8 mouse cellular contexts compared by ENCODE assay signal in the genomic region with DNA sequence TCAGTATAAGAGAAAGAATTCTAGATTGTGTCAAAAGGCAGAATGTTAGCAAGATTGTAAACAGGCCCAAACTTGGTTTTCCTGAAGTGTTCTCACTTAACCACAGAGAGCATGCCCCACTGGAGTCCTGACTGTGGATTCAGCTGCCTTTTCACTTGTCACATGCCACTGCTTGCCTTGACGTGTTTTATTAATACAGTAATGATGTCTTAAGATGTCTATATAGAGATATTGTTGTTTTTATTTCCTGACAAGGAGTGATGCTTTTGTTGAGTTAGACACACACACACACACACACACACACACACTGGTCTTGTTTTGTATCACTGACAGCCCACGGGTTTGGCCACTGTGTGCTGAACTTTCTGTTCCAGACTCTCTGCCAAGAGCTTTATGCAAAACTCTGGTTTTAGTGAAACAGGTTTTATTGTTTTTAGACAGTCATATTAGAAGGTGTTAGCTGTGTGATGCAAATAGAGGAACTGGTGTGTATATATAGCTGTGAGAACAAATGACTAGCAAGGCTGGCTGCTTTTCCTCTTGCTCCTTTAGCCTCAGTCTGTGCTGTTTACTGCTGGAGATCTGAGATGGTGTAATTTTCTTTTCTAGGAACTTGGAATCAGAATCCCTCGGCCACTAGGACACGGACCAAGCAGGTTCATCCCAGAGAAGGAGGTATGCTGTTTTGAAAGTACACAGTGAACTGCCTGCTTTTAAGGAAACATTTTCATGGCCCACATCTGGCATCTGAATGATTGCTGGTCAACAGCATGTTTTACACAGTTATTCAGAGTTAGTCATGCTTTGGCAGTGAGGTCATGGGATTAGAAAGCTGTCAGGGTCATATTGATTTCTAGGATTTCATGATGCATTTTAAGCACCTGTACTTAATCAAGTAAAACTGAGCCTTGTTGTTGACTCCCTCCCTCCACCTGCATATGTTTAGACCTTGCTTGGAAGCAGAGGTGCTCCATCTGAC.
A peak's percentile ranks its signal among the peaks of the same experiment; 100 is the strongest.
DNase-seq lines count a peak whose midpoint lies in the region; ATAC-seq lines count a peak whose summit lies in the region.

No protein-coding gene starts in this region.

- no peaks in the 10 kb centered on the region for H3K9me3 ChIP-seq in heart, embryonic 13.5 days
- no peaks in the 10 kb centered on the region for H3K9me3 ChIP-seq in midbrain, embryonic 14.5 days (ENCODE audit: control insufficient read depth, low read length)

- H3K4me2 ChIP-seq in heart, embryonic 13.5 days = no peak overlapping the region
- H3K4me2 ChIP-seq in midbrain, embryonic 14.5 days (ENCODE audit: low read length) = no peak overlapping the region

- DNase-seq in embryo, embryonic 10.5 days (ENCODE audit: low spot score) = peak; percentile 36
- DNase-seq in embryo, embryonic 9.5 days (ENCODE audit: extremely low spot score) = no peak
- DNase-seq in right cerebral cortex, adult 18-20 months = peak; percentile 57
- DNase-seq in right cerebral cortex, postnatal 4 days = no peak
- DNase-seq in lung, postnatal 10 days = peak; percentile 63
- no peak for DNase-seq in thymus, postnatal 36 days
- no peak for DNase-seq in midbrain, embryonic 14.5 days

- no peak for ATAC-seq in heart, embryonic 13.5 days (ENCODE audit: extremely low read depth, insufficient number of reproducible peaks, low FRiP score, low TSS enrichment)
- ATAC-seq in midbrain, embryonic 14.5 days (ENCODE audit: low FRiP score, low TSS enrichment) = no peak

- H3K27me3 ChIP-seq in heart, embryonic 13.5 days (replicated peaks) = no peaks in the 10 kb centered on the region
- H3K27me3 ChIP-seq in midbrain, embryonic 14.5 days (ENCODE audit: control insufficient read depth, insufficient read depth, low read length) = no peaks in the 10 kb centered on the region

- no peak overlapping the region for H3K4me3 ChIP-seq in heart, embryonic 13.5 days
- H3K4me3 ChIP-seq in midbrain, embryonic 14.5 days (replicated peaks; ENCODE audit: low read depth, low read length) = no peak overlapping the region

- 30% methylated on average over 4 of the region's 4 CpGs for WGBS in heart, embryonic 13.5 days
- 69% methylated on average over 4 of the region's 4 CpGs for WGBS in midbrain, embryonic 14.5 days

- peak overlapping the region; percentile 55 for H3K27ac ChIP-seq in heart, embryonic 13.5 days (replicated peaks)
- H3K27ac ChIP-seq in midbrain, embryonic 14.5 days (replicated peaks; ENCODE audit: low read depth, low read length) = no peak overlapping the region

- peaks cover 38% of the 10 kb centered on the region for H3K4me1 ChIP-seq in heart, embryonic 13.5 days
- no peaks in the 10 kb centered on the region for H3K4me1 ChIP-seq in midbrain, embryonic 14.5 days (ENCODE audit: control insufficient read depth, insufficient read depth, low read length)

- H3K9ac ChIP-seq in heart, embryonic 13.5 days = peak overlapping the region; percentile 53
- H3K9ac ChIP-seq in midbrain, embryonic 14.5 days (replicated peaks; ENCODE audit: low read length) = no peak overlapping the region

- peaks cover 20% of the 10 kb centered on the region for H3K36me3 ChIP-seq in heart, embryonic 13.5 days
- H3K36me3 ChIP-seq in midbrain, embryonic 14.5 days (ENCODE audit: control insufficient read depth, insufficient read depth, low read length) = peaks cover 13% of the 10 kb centered on the region

Comparison
In these comparisons a context has a peak if more than half of its experiments do, and no peak if none do; other contexts are left out.
1. DNase-seq: peak in embryo, embryonic 10.5 days (single experiment), right cerebral cortex, adult 18-20 months (single experiment) and lung, postnatal 10 days (single experiment); none in embryo, embryonic 9.5 days (single experiment), right cerebral cortex, postnatal 4 days (single experiment), thymus, postnatal 36 days (0 of 2) and midbrain, embryonic 14.5 days (single experiment).